Mouse (Mus musculus): Measurements from ENCODE around the gene Pitx2. TPM values are rescaled to one million over a fixed set of nuclear protein-coding genes. Genes with fewer than 3 reads are reported as not detected.

Pitx2 gene
- total RNA-seq, 2 experiments from 2014 or later, result not detected

GRCm38 (mm10) chr3:129215241-129215750 is 15.6 kb downstream of the Pitx2 start:
- ATAC-seq (replicated peaks; ENCODE audit: low FRiP score, poor library complexity, severe bottlenecking), result no peak

- no peak for ATAC-seq (replicated peaks; ENCODE audit: low FRiP score, poor library complexity, severe bottlenecking)
Observed at GRCm38 (mm10) chr3:129215751-129216331, 16.2 kb downstream of the Pitx2 start.

GRCm38 (mm10) chr3:129216491-129216890 is 16.8 kb downstream of the Pitx2 start:
- no peak for ATAC-seq (replicated peaks; ENCODE audit: low FRiP score, poor library complexity, severe bottlenecking)

GRCm38 (mm10) chr3:129216911-129217561 is 17.4 kb downstream of the Pitx2 start:
- no peak for ATAC-seq (replicated peaks; ENCODE audit: low FRiP score, poor library complexity, severe bottlenecking)

- no peak for ATAC-seq (replicated peaks; ENCODE audit: low FRiP score, poor library complexity, severe bottlenecking)
Observed at GRCm38 (mm10) chr3:129217862-129218370, 18.2 kb downstream of the Pitx2 start.

GRCm38 (mm10) chr3:129218371-129218921 is 18.8 kb downstream of the Pitx2 start:
- ATAC-seq (replicated peaks; ENCODE audit: low FRiP score, poor library complexity, severe bottlenecking), result no peak

- no peak for ATAC-seq (replicated peaks; ENCODE audit: low FRiP score, poor library complexity, severe bottlenecking)
Observed at GRCm38 (mm10) chr3:129220086-129220670, 20.5 kb downstream of the Pitx2 start.

GRCm38 (mm10) chr3:129220681-129221379 is 21.2 kb downstream of the Pitx2 start:
- no peak for ATAC-seq (replicated peaks; ENCODE audit: low FRiP score, poor library complexity, severe bottlenecking)

GRCm38 (mm10) chr3:129221380-129222260 is 21.9 kb downstream of the Pitx2 start:
- no peak for ATAC-seq (replicated peaks; ENCODE audit: low FRiP score, poor library complexity, severe bottlenecking)

GRCm38 (mm10) chr3:129222448-129223290 is 23.0 kb downstream of the Pitx2 start:
- no peak for ATAC-seq (replicated peaks; ENCODE audit: low FRiP score, poor library complexity, severe bottlenecking)

GRCm38 (mm10) chr3:129223401-129223800 is 23.7 kb downstream of the Pitx2 start:
- ATAC-seq (replicated peaks; ENCODE audit: low FRiP score, poor library complexity, severe bottlenecking), result no peak

GRCm38 (mm10) chr3:129223964-129224805 is 24.5 kb downstream of the Pitx2 start:
- no peak for ATAC-seq (replicated peaks; ENCODE audit: low FRiP score, poor library complexity, severe bottlenecking)

- no peak for ATAC-seq (replicated peaks; ENCODE audit: low FRiP score, poor library complexity, severe bottlenecking)
Observed at GRCm38 (mm10) chr3:129224806-129225576, 25.3 kb downstream of the Pitx2 start.

- ATAC-seq (replicated peaks; ENCODE audit: low FRiP score, poor library complexity, severe bottlenecking), result no peak
Observed at GRCm38 (mm10) chr3:129225577-129226289, 26.1 kb downstream of the Pitx2 start.

- no peak for ATAC-seq (replicated peaks; ENCODE audit: low FRiP score, poor library complexity, severe bottlenecking)
Observed at GRCm38 (mm10) chr3:129226681-129227080, 27.0 kb downstream of the Pitx2 start.

- ATAC-seq (replicated peaks; ENCODE audit: low FRiP score, poor library complexity, severe bottlenecking), result no peak
Observed at GRCm38 (mm10) chr3:129227331-129227730, 27.7 kb downstream of the Pitx2 start.

Data from erythroid progenitor cell, adult 5-6 weeks (primary cell).